Mouse (Mus musculus) stomach, postnatal 0 days (tissue): ENCODE measurements around the gene Mlxipl. TPM values are rescaled to one million over a fixed set of nuclear protein-coding genes. Genes with fewer than 3 reads are reported as not detected.
A peak's percentile ranks its signal among the peaks of the same experiment; 100 is the strongest.

Experiments
- ATAC-seq: fragments of 200-750 bp; cut with Nextera tagmentation; 2 replicates; pipeline ENCODE4 v1.8.0; 2017; ENCODE audit not compliant: low FRiP score, low TSS enrichment
- DNase-seq: peaks from one replicate; pipeline ENCODE4 v3.0.0-alpha.2; 2016; ENCODE audit warnings: low spot score
- H3K27ac ChIP-seq: fragments of 300-500 bp; sonication (generic); replicated peaks from 2 replicates; pipeline ENCODE4 v1.5.1; 2014; ENCODE audit warnings: mild to moderate bottlenecking, control low read depth
- H3K27me3 ChIP-seq: fragments of 300-500 bp; sonication (generic); 2 replicates; pipeline ENCODE4 v1.6.1; 2014; ENCODE audit warnings: low read length; ENCODE audit not compliant: control insufficient read depth, insufficient read depth
- H3K36me3 ChIP-seq: fragments of 300-500 bp; sonication (generic); 2 replicates; pipeline ENCODE4 v1.6.1; 2014; ENCODE audit warnings: low read length, mixed read lengths; ENCODE audit not compliant: control insufficient read depth, insufficient read depth
- H3K4me1 ChIP-seq: fragments of 300-500 bp; sonication (generic); replicated peaks from 2 replicates; pipeline ENCODE4 v1.6.1; 2014; ENCODE audit warnings: antibody characterized with exemption; ENCODE audit not compliant: control insufficient read depth, insufficient read depth
- H3K4me2 ChIP-seq: fragments of 300-500 bp; sonication (generic); replicated peaks from 2 replicates; pipeline ENCODE4 v1.6.1; 2014; ENCODE audit warnings: low read depth, mild to moderate bottlenecking, control low read depth, moderate library complexity
- H3K4me3 ChIP-seq: fragments of 300-500 bp; sonication (generic); 2 replicates; pipeline ENCODE4 v1.5.1; 2014; ENCODE audit warnings: low read depth, low read length, control low read depth
- H3K9ac ChIP-seq: fragments of 300-500 bp; sonication (generic); 2 replicates; pipeline ENCODE4 v1.6.1; 2014; ENCODE audit warnings: mild to moderate bottlenecking, low read length, control low read depth, mixed read lengths
- H3K9me3 ChIP-seq: fragments of 300-500 bp; sonication (generic); 2 replicates; pipeline ENCODE4 v1.6.1; 2016; ENCODE audit warnings: low read length; ENCODE audit not compliant: control insufficient read depth
- CTCF ChIP-seq: IDR thresholded peaks from 2 replicates; pipeline ENCODE4 v1.5.1; 2016; ENCODE audit warnings: antibody characterized with exemption, low read depth, mild to moderate bottlenecking, moderate library complexity
- EP300 ChIP-seq: optimal IDR thresholded peaks from 2 replicates; pipeline ENCODE3; 2016; ENCODE audit warnings: antibody characterized with exemption
- WGBS: fragments of 180-500 bp; shearing (Covaris S2); extraction: QIAGEN DNeasy Blood & Tissue Kit; methylation state at CpG from one replicate; pipeline ENCODE4 v1.1.7; 2014; 5-methylcytosine and 5-hydroxymethylcytosine counted together
- polyA plus RNA-seq: library from polyadenylated mRNA; unstranded; fragments of >200 nt; fragmentation: Nextera tagmentation; extraction: Ambion mirVana; gene quantifications from 2 replicates; pipeline ENCODE4 v1.2.1, GENCODE M21; 2015

Gene Mlxipl
- polyA plus RNA-seq, 1 experiment from 2014 or later, result 0.22 TPM

DNA sequence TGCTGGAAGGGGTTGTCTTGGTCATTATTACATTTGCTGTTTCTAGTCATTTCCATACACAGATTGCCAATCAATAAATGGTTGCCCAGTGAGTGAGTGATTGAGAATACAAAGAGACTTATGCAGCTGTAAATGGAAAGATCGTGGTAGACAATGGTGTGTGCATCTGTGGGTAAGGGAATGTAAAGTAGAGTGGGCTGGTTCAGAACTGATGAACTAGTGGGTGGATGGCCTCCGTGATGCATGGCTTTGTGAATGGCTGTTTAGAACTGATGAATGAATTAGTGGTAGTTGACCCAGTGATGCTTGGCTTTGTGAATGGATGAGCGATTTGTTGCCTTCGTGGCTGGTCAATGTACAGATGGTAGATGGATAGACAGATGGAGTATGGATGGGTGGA, 40.1 kb downstream of the Mlxipl start:
- no peak overlapping the region for H3K27ac ChIP-seq
- no peaks in the 10 kb centered on the region for H3K36me3 ChIP-seq
- H3K4me1 ChIP-seq, result 0 out of 2 replicates have a peak, but pooled peaks cover 2% of the 10 kb centered on the region
- no peaks in the 10 kb centered on the region for H3K27me3 ChIP-seq
- no peak overlapping the region for H3K4me2 ChIP-seq
- H3K4me3 ChIP-seq, result no peak overlapping the region
- no peaks in the 10 kb centered on the region for H3K9me3 ChIP-seq
- H3K9ac ChIP-seq, result no peak overlapping the region
- TF ChIP-seq CTCF, result no peak
- no peak for TF ChIP-seq EP300
- ATAC-seq (no peak), DNase-seq (no peak)
- WGBS, result 82% methylated on average over 4 of the region's 4 CpGs

DNA sequence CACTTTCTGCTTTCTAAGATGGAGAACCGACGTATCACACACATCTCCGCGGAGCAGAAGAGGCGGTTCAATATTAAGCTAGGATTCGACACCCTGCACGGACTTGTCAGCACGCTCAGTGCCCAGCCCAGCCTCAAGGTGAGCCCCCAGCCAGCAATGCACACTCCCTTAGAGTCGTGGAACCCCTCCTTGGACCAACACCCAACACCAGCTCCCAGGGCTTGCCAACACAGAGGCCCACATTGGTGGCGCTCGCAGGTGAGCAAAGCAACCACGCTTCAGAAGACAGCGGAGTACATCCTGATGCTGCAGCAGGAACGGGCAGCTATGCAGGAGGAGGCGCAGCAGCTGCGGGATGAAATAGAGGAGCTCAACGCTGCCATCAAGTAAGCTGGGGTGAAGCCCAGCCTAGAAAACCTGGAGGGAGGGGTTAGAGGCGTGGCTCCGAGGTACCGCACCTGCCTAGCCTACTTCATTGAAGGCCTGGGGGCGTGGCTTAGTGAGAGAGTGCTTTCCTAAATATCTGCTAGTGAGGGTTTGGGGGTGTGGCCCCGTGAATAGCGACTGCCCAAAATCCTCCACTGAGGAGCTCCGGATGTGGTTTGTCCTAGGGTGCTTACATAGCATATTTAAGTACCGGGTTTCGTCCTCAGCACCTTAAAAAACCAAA, 44.2 kb downstream of the Mlxipl start:
- TF ChIP-seq EP300, result no peak
- DNase-seq (peak; percentile 69), ATAC-seq (peak; percentile 58; the same call in 1 of the 2 replicates)
- peak overlapping the region; percentile 24 for H3K4me3 ChIP-seq
- 4% methylated on average over 26 of the region's 26 CpGs for WGBS
- H3K4me1 ChIP-seq, result 0 out of 2 replicates have a peak, but pooled peaks cover 2% of the 10 kb centered on the region
- H3K27me3 ChIP-seq, result no peaks in the 10 kb centered on the region
- H3K9me3 ChIP-seq, result no peaks in the 10 kb centered on the region
- no peak overlapping the region for H3K27ac ChIP-seq
- peak overlapping the region; percentile 50 for H3K4me2 ChIP-seq
- no peaks in the 10 kb centered on the region for H3K36me3 ChIP-seq
- H3K9ac ChIP-seq, result no peak overlapping the region

DNA sequence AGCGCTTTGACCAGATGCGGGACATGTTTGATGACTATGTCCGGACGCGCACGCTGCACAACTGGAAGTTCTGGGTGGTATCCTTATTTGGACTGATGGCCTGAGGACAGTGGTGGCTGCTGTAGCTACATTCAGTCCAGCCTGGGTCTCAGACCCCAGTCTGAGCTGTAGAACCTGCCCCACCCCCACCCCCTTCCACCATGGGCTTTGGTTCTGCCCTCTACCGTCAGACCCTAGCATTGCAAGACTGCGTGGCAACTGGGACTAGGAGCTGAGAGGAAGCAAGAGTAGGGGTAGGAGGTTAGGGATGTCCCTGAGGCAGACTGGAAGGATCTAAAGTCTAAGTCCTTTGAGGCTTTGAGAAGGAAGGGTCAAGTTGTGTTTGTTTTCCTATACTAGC, 44.8 kb downstream of the Mlxipl start:
- Histone ChIP-seq H3K36me3 (no peaks in the 10 kb centered on the region), H3K4me3 (peak overlapping the region; percentile 24), H3K9me3 (no peaks in the 10 kb centered on the region), H3K27ac (no peak overlapping the region), H3K9ac (no peak overlapping the region), H3K27me3 (no peaks in the 10 kb centered on the region), H3K4me1 (0 out of 2 replicates have a peak, but pooled peaks cover 2% of the 10 kb centered on the region), H3K4me2 (peak overlapping the region; percentile 50)
- TF ChIP-seq CTCF, result peak; percentile 67
- TF ChIP-seq EP300, result no peak
- WGBS, result 6% methylated on average over 8 of the region's 8 CpGs
- DNase-seq (peak; percentile 44), ATAC-seq (peak; percentile 36; the same call in 1 of the 2 replicates)

DNA sequence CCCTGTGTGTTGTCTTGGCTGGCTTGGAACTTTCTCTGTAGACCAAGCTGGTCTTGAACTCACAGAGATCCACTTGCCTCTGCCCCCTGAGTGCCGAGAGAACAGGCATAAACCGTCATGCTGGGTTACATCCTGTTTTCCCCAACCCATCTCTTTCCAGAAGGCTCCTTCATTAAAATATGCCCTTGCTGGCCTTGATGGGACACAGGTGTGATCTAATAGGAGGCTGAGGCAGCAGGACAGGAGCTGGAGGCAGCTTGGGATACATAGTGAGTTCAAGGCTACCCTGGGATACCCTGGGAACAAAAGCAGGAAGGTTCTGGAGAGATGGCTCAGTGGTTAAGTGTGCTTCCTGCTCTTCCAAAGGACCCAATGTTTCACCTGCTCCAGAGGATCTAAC, 50.2 kb downstream of the Mlxipl start:
- no peaks in the 10 kb centered on the region for H3K4me1 ChIP-seq

DNA sequence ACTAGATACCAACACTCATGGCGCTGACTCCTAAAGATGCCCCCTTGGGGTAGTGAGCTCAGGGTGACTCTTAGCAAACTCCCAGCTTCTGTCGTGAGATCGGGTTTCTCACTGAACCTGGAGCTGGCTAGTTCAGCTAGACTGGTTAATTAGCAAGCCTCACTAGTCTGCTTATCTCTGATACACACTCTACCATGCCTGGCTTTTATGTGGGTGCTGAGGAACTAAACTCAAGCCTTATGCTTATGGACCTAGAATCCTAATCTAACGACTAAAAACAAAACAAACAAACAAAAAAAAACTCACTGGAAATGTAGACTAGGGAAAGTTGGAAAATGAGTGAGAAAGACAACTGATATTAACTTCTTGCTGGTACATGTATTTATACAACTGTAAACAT, 54.8 kb downstream of the Mlxipl start:
- DNase-seq (no peak), ATAC-seq (no peak)
- H3K4me2 ChIP-seq, result no peak overlapping the region
- no peak for TF ChIP-seq CTCF
- TF ChIP-seq EP300, result no peak
- H3K27me3 ChIP-seq, result no peaks in the 10 kb centered on the region
- H3K4me3 ChIP-seq, result no peak overlapping the region
- 43% methylated on average over 4 of the region's 4 CpGs for WGBS
- H3K27ac ChIP-seq, result no peak overlapping the region
- H3K36me3 ChIP-seq, result no peaks in the 10 kb centered on the region
- no peaks in the 10 kb centered on the region for H3K9me3 ChIP-seq
- H3K4me1 ChIP-seq, result no peaks in the 10 kb centered on the region
- H3K9ac ChIP-seq, result no peak overlapping the region

More for the DNA sequence above, 50.2 kb downstream of the Mlxipl start:
- Histone ChIP-seq H3K4me2 (no peak overlapping the region), H3K27ac (no peak overlapping the region), H3K36me3 (no peaks in the 10 kb centered on the region), H3K4me3 (no peak overlapping the region), H3K9ac (no peak overlapping the region), H3K27me3 (no peaks in the 10 kb centered on the region), H3K9me3 (no peaks in the 10 kb centered on the region)
- 68% methylated on average over 2 of the region's 2 CpGs for WGBS
- no peak for TF ChIP-seq EP300
- TF ChIP-seq CTCF, result no peak
- ATAC-seq, result no peak
- no peak for DNase-seq

DNA sequence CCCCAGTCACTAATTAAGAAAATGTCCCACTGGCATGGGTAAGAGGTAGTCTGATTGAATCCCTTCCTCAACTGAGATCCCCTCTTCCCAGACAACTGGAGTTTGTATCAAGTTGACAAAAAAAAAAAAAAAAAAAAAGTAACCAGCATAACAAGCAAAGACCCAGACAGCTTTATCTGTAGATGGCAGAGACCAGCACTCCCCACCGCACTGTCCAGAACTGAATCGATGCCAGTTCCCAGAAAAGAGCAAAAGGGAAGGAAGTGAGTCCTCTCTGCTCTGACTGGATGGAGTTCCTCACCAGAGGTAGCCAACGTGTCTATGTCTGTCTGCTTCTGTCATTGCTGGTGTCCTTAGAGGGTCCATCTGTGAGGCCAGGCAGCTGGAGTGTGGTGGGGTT, 55.8 kb downstream of the Mlxipl start:
- Histone ChIP-seq H3K9me3 (no peaks in the 10 kb centered on the region), H3K27ac (no peak overlapping the region), H3K27me3 (no peaks in the 10 kb centered on the region), H3K9ac (no peak overlapping the region), H3K4me3 (no peak overlapping the region), H3K4me1 (no peaks in the 10 kb centered on the region), H3K4me2 (no peak overlapping the region), H3K36me3 (no peaks in the 10 kb centered on the region)
- DNase-seq (no peak), ATAC-seq (no peak)
- TF ChIP-seq EP300 (no peak), CTCF (no peak)
- WGBS, result 71% methylated on average over 3 of the region's 3 CpGs
